8 mouse cellular contexts compared by ENCODE assay signal in the genomic region with DNA sequence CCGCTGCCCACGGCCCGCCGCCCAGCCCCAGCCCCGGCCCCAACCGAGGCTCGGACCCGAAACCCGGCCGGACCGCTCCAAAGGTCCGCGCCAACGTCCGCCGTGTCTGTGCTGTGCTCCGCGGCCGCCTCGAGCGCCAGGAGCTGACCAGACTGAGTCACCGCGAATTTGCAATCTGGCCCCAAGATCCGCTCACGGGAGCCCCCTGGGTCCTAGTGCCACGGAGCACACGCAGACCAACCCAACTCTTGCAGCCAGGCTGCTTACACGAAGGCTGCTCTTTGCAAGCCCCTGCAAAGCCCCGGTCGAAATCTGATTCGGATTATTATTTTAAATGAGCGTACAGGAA. TPM values are rescaled to one million over a fixed set of nuclear protein-coding genes. Genes with fewer than 3 reads are reported as not detected.
A peak's percentile ranks its signal among the peaks of the same experiment; 100 is the strongest.
DNase-seq lines count a peak whose midpoint lies in the region; ATAC-seq and TF ChIP-seq lines count a peak whose summit lies in the region.

No protein-coding gene starts in this region.

- TF ChIP-seq CTCF in liver, embryonic 14.5 days (IDR thresholded peaks at IDR 0.05; ENCODE audit: low read depth), result peak; percentile 63
- peak; percentile 60 for TF ChIP-seq CTCF in stomach, postnatal 0 days (IDR thresholded peaks at IDR 0.05; ENCODE audit: low read depth)

- peak; percentile 80 for DNase-seq in CD4-positive, CD25-positive, alpha-beta regulatory T cell, adult 2 months (ENCODE audit: low read depth, low spot score)
- DNase-seq in fibroblast of lung, adult 2 months (ENCODE audit: low read depth), result peak; percentile 66
- peak; percentile 88 to 92 for DNase-seq in kidney, postnatal 25 days
- DNase-seq in liver, embryonic 14.5 days (ENCODE audit: low read depth in 3 of 3, low spot score in 3 of 3), result peak; percentile 66 to 71 (median 70)
- peak; percentile 89 for DNase-seq in neural tube, embryonic 11.5 days (ENCODE audit: low spot score)
- peak; percentile 89 for DNase-seq in stomach, postnatal 0 days (ENCODE audit: low spot score)

- peak; percentile 93 for ATAC-seq in heart, embryonic 15.5 days (replicated peaks; ENCODE audit: insufficient number of reproducible peaks, insufficient read depth, low FRiP score, low read depth)
- peak; percentile 83 for ATAC-seq in liver, embryonic 14.5 days (ENCODE audit: insufficient read depth)
- peak; percentile 83 for ATAC-seq in neural tube, embryonic 11.5 days (ENCODE audit: insufficient read depth, low FRiP score, low TSS enrichment)
- ATAC-seq in stomach, postnatal 0 days (ENCODE audit: low FRiP score, low TSS enrichment), result peak; percentile 93

- peak overlapping the region; percentile 90 for H3K9ac ChIP-seq in heart, embryonic 15.5 days
- peak overlapping the region; percentile 93 for H3K9ac ChIP-seq in liver, embryonic 14.5 days (replicated peaks)
- H3K9ac ChIP-seq in neural tube, embryonic 11.5 days (ENCODE audit: low read length), result peak overlapping the region; percentile 90
- H3K9ac ChIP-seq in stomach, postnatal 0 days (ENCODE audit: low read length), result peak overlapping the region; percentile 92

- no peaks in the 10 kb centered on the region for H3K9me3 ChIP-seq in heart, embryonic 15.5 days (replicated peaks)
- H3K9me3 ChIP-seq in liver, embryonic 14.5 days (ENCODE audit: control insufficient read depth, low read length), result no peaks in the 10 kb centered on the region
- H3K9me3 ChIP-seq in neural tube, embryonic 11.5 days (ENCODE audit: control insufficient read depth, low read length), result no peaks in the 10 kb centered on the region
- no peaks in the 10 kb centered on the region for H3K9me3 ChIP-seq in stomach, postnatal 0 days (ENCODE audit: control insufficient read depth, low read length)

- peaks cover 8% of the 10 kb centered on the region for H3K4me1 ChIP-seq in brown adipose tissue, adult 24 weeks (ENCODE audit: control insufficient read depth, insufficient read depth, insufficient read length, low read length)
- H3K4me1 ChIP-seq in heart, embryonic 15.5 days (replicated peaks), result peaks cover 32% of the 10 kb centered on the region
- H3K4me1 ChIP-seq in liver, embryonic 14.5 days (replicated peaks; ENCODE audit: control insufficient read depth in 2 of 2, insufficient read depth in 2 of 2, low read length in 1 of 2), result peaks cover 16 to 17% of the 10 kb centered on the region in 2 experiments
- peaks cover 20% of the 10 kb centered on the region for H3K4me1 ChIP-seq in neural tube, embryonic 11.5 days (ENCODE audit: control insufficient read depth, insufficient read depth, low read length)
- no peaks in the 10 kb centered on the region for H3K4me1 ChIP-seq in stomach, postnatal 0 days (replicated peaks; ENCODE audit: control insufficient read depth, insufficient read depth)

- peaks cover 22% of the 10 kb centered on the region; the same call in 1 of the 2 replicates for H3K36me3 ChIP-seq in heart, embryonic 15.5 days
- peaks cover 17% of the 10 kb centered on the region for H3K36me3 ChIP-seq in liver, embryonic 14.5 days (replicated peaks; ENCODE audit: control insufficient read depth, insufficient read depth, low read depth)
- H3K36me3 ChIP-seq in neural tube, embryonic 11.5 days (ENCODE audit: control insufficient read depth, insufficient read depth, low read length), result peaks cover 4% of the 10 kb centered on the region; the same call in 1 of the 2 replicates
- H3K36me3 ChIP-seq in stomach, postnatal 0 days (ENCODE audit: control insufficient read depth, insufficient read depth, low read length), result peaks cover 4% of the 10 kb centered on the region; the same call in 1 of the 2 replicates

- H3K27ac ChIP-seq in brown adipose tissue, adult 24 weeks (replicated peaks; ENCODE audit: low read depth, low read length), result no peak overlapping the region
- H3K27ac ChIP-seq in heart, embryonic 15.5 days, result peak overlapping the region; percentile 98
- peak overlapping the region; percentile 76 for H3K27ac ChIP-seq in liver, embryonic 14.5 days
- H3K27ac ChIP-seq in neural tube, embryonic 11.5 days (ENCODE audit: low read depth, low read length), result peak overlapping the region; percentile 95
- peak overlapping the region; percentile 99 for H3K27ac ChIP-seq in stomach, postnatal 0 days (replicated peaks)

- TF ChIP-seq EP300 in liver, embryonic 14.5 days (IDR thresholded peaks at IDR 0.05; ENCODE audit: low read depth), result no peak
- no peak for TF ChIP-seq EP300 in stomach, postnatal 0 days (optimal IDR thresholded peaks at IDR 0.05)

- H3K27me3 ChIP-seq in heart, embryonic 15.5 days, result no peaks in the 10 kb centered on the region
- no peaks in the 10 kb centered on the region for H3K27me3 ChIP-seq in liver, embryonic 14.5 days (ENCODE audit: control insufficient read depth, insufficient read depth, low read length)
- H3K27me3 ChIP-seq in neural tube, embryonic 11.5 days (ENCODE audit: control insufficient read depth, insufficient read depth, low read length), result no peaks in the 10 kb centered on the region
- H3K27me3 ChIP-seq in stomach, postnatal 0 days (ENCODE audit: control insufficient read depth, insufficient read depth, low read length), result no peaks in the 10 kb centered on the region

- peak overlapping the region; percentile 71 for H3K4me2 ChIP-seq in heart, embryonic 15.5 days
- H3K4me2 ChIP-seq in liver, embryonic 14.5 days (ENCODE audit: low read depth), result peak overlapping the region; percentile 92
- H3K4me2 ChIP-seq in neural tube, embryonic 11.5 days (ENCODE audit: low read depth), result peak overlapping the region; percentile 89
- peak overlapping the region; percentile 85 for H3K4me2 ChIP-seq in stomach, postnatal 0 days (replicated peaks; ENCODE audit: low read depth)

- H3K4me3 ChIP-seq in brown adipose tissue, adult 24 weeks (ENCODE audit: insufficient read depth, low read depth, low read length), result peak overlapping the region; percentile 57
- peak overlapping the region; percentile 92 for H3K4me3 ChIP-seq in heart, embryonic 15.5 days
- H3K4me3 ChIP-seq in liver, embryonic 14.5 days (ENCODE audit: insufficient read depth in 1 of 2, low read depth in 2 of 2, low read length in 2 of 2), result peak overlapping the region; percentile 90 to 93
- H3K4me3 ChIP-seq in neural tube, embryonic 11.5 days (ENCODE audit: low read depth, low read length), result peak overlapping the region; percentile 79
- peak overlapping the region; percentile 79 for H3K4me3 ChIP-seq in stomach, postnatal 0 days (ENCODE audit: low read depth, low read length)

- under 1% methylated on average over 32 of the region's 32 CpGs for WGBS in heart, embryonic 15.5 days
- under 1% methylated on average over 32 of the region's 32 CpGs for WGBS in liver, embryonic 14.5 days (ENCODE audit: insufficient replicate concordance)
- 0% methylated on average over 32 of the region's 32 CpGs for WGBS in neural tube, embryonic 11.5 days
- under 1% methylated on average over 31 of the region's 32 CpGs for WGBS in stomach, postnatal 0 days

RNA-seq across cellular contexts. Expression of gene Tnpo1, which starts 35.3 kb away (rescaled TPM):
- polyA plus RNA-seq in brown adipose tissue, adult 24 weeks (2012; ENCODE audit: insufficient read depth, insufficient read length, missing spikeins), result 27.5 and 36.6 TPM in 2 replicates
- 36.4 and 43.4 TPM in 2 replicates for polyA plus RNA-seq in heart, embryonic 15.5 days (2015; fragmentation: Nextera tagmentation; extraction: Ambion mirVana)
- 8.9 and 10.5 TPM in 2 replicates for polyA plus RNA-seq in liver, embryonic 14.5 days (2012; rRNA removed)
- 13.6 and 13.9 TPM in 2 replicates for polyA plus RNA-seq in liver, embryonic 14.5 days (2014; fragmentation: Nextera tagmentation; extraction: Ambion mirVana)
- polyA plus RNA-seq in neural tube, embryonic 11.5 days (2014; fragmentation: Nextera tagmentation; extraction: Ambion mirVana), result 60.9 and 67.8 TPM in 2 replicates
- polyA plus RNA-seq in stomach, postnatal 0 days (2015; fragmentation: Nextera tagmentation; extraction: Ambion mirVana), result 17.1 and 20.7 TPM in 2 replicates
